Mouse (Mus musculus) layer of hippocampus, adult 9-10 months (tissue): Measurements from ENCODE around the gene Ntf3.

ENCODE experiments used
- DNase-seq: peaks from one replicate; pipeline ENCODE4 v3.0.0; 2022; ENCODE audit warnings: low spot score

Ntf3 gene

DNA sequence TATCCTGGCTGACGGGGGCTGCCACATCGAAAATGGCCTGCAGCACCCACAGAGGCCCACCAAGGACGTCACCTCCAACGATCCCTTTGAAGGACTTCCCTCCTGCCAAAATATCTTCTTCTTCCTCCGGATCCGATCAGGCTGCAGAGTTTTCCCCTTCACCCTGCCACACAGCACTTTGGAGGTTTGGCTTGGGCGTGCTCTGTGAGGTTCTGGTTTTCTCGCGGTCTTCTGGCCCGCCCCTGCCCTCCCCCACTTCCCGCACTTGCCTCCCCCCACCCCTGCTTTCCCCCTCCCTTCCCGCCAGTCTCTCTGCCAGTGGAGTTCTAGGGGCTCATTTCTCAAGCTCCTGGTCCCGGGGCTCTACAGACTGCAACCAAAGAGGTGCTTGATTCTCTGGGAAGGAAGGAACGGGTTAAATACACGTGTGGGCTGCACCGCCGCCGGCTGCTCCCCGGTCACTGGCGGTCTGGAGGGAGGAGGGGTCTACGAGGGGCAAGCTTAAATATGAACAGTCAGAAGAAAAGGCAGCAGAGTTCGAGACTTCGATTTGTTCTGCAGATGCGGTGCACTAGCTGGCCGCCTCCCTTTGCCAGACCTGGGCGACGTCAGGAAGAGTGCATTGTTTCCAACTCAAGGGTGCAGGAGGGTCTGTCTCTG, at the start of gene Ntf3:
TSS of gene Ntf3 (minus strand) at position 363 of the 660 bp plus-strand sequence.
- no peak for DNase-seq

DNA sequence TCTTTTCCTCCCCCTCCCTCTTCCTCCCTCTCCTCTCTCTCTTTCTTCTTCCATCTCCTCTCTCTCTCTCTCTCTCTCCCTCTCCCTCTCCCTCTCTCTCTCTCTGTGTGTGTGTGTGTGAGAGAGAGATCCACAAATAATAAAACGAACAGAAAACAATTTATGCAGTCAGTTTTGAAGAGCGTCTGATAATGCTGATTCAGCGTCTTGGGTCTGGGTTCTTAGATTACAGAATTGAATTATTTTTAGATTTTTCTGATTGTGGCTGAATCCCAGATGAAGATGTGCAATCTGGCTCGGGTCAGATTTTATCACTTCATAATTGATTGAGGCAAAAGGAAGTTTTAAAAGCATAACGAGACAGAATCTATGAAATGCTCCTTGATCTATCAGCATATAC, 46.6 kb upstream of the Ntf3 start:
- no peak for DNase-seq

DNA sequence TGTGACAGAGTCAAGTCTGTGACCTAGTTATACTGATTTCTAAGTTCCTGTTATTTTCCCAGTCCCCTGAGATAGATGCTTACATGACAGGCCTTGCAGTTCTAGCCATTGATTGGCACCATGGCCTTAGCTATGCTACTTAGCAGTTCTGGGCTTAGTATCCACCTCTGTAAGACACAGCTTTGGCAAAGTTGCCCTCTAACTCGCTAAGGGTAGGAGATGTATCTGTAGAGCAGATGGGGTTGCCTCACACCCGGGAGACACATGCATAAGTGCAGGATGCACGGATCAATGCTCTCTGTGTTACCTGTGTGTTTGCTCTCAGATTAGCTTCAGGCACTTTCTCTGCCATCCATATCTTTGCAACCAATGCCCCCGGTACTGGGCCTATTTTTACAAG, 36.7 kb upstream of the Ntf3 start:
- no peak for DNase-seq

DNA sequence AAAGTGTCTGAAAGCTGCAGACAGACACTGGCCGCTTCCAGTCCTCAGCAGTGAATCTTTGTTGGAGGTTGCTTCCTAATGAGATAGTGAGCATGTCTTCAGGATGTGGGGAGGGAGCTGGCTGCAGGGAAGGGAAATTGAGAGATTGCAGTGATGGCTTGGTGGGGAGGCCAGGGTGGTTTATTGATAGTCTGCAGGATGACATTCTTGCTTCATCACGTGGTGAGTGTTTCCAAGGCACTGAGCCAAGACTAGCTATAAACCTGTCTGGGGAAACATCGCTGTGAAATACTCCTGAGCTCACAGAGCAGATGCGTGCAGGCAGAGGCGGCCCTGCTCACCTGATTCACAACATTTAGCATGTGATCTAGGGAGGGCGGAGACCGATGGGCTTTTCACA, 36.2 kb upstream of the Ntf3 start:
- DNase-seq: no peak

DNA sequence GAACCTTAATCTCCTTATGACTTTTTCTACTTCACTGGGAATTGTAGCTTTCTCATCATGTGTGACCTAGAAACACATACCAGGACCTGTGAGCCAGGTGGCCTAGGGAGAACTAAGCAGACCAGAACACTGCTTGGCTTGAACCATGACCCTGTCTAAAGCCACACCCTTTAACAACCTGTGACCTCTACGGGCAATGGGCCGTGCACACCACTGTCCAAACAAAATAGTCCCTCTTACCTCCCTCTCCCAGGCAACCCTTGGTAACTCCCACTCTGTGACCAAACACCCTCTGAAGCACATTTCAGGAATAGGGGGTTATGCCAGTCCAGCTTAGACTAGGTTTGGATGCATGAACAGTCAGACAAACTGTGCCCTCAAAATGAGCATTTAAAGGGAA, 35.0 kb upstream of the Ntf3 start:
- no peak for DNase-seq

DNA sequence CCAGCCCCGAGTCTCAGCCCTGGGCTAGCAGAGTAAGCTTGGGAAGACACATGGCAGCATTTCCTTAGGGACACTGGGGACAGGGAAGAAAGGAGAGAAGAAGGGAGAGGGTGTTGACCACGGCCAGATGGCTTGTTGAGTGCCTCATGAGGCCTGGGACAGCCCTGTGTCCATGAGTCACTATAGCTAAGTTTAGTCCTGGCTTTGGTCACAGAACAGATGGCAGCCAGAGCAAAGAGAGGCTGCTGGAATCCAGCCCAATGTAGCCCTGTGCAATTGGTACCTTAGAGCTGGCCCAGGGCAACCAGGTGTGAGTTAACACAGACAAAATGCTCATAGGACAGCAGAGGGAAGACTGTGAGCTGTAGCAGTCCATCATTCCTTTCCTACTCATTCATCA, 33.2 kb upstream of the Ntf3 start:
- no peak for DNase-seq

DNA sequence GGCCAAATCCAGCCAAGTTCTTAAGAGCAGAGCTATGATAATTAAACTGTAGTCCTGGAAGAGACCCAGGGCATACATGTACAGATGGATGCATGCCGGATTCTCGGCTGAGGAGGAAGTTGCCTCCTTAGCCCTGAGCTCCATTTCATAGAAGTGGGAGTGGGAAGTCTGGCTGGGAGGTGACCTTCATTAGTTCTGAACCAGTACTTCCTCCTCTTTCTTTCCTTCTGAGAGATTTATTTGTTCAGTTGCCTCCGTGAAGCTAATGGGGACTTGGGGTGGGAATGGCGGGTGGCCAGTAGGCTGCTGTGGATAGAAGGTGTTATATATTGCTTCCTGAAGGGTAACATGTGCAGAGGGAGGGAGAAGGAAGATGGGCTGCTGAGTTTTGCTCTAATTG, 28.1 kb upstream of the Ntf3 start:
- no peak for DNase-seq

DNA sequence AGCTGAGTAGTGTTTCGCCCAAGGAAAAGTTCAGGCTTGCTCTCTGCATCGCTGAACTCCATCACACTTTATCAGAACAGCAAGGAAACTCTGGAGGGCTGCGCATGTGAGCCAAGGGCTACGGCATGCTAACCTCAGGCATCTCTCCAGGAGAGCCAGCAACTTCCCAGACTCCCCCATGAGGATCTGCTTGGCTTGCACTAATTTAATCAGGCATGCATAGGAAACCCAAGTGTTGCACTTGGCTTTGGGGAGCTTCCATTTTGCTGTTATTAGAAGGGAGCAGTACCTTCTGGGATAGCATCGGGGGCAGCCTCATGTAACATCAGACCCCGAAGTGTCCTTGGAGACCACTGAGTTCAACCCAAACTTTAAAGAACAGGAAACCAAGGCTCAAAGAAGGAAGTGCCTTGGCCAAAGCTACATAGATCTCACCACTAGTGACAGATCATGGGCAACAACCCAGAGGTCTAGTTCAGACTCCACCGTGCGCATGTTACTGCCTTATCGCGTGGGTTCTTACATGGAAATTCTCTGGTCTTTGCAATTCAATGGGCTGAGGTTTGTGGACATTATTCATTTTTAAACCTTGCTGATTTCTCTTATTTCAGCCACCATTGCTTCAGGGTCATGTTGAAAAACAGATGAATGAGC, 23.6 kb upstream of the Ntf3 start:
- no peak for DNase-seq

DNA sequence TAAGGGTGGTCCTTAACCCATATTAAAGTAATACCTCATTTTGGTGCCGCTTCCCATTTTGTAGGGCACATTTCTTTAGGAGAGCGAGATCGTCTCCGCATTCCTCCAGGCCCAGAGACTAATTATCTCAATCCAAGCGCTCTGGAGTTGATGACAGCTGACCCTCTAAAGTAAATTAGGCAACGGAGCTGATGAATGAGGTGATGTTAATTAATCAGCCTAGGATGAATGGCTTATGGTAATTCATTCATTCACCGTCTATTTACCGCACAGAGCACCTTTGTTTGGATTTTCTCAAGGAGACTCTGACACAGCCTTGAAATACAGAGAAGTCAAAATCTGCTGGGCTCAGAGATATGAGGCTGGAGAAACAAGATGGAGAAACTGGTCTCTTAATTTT, 20.7 kb upstream of the Ntf3 start:
- no peak for DNase-seq

DNA sequence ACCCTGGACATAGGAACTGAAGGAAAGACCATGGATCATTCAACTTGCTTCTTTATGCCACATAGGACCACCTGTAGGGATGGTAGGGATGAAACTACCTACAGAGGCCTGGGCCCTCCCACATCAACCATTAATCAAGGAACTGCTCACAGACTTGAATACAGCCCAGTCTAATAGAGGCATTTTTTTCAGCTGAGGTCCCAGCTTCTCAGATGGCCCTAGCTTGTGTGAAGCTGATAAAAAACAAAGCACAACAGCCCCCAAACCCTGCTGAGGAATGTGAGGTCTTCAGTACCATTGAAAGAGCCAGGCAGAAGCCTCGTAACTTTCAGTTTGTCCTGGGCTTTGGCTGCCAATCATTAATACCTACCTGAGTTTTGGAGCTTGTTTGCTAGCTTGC, 19.4 kb upstream of the Ntf3 start:
- DNase-seq: no peak

DNA sequence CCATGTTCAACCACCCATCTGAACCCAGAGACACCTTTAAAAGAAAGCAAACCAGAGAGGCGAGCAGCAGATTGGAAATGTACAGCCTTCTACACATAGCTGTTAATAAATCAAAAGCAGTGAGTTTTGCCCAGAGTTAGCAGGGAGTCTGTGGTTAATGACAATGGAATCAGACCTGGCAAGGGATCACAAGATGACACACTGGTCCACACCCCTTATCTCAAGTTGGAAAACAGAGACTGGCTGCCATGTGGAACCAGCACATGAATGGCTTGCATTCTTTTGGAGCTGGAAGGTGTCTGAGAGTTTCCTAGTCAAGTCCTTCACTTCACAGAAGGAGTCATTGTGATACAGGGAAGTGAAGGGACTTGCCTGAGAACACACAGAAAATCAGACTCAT, 5.4 kb upstream of the Ntf3 start:
- DNase-seq: no peak

DNA sequence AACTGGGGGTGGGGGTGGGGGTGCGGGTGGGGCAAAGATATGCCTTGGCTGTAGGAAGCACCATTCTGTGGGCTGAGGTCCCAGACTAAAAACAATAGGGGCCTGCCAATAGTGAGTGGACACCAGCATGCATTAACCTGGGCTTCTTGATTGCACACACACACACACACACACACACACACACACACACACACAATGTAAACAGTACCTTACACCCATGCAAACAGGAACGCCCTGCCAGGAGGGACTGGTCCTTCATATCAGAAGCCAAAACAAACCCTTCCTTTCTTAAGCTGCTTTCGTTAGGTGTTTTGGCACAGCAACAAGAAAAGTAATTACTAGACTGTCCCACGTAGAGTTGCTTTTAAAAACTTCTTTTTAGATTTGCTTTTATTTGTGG, 4.1 kb upstream of the Ntf3 start:
- no peak for DNase-seq

DNA sequence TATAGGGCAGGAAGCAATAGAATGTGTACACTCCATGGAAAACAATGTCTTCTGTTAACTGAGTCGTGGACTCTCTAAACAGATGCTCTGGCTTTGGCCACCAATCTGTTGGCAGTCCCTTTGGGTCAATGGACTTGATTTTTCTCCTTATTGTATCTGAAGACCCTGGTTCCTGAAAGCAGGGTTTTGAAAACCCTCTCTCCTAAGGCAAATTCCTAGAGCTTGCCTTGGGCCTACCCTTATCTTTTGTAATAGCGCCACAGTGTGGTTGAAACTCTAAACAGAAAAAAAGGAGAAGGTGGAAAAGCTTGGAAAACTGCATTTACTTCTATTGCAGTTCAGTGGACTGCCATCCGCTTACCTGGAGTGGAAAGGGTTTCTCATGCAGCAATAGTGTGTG, 1.0 kb upstream of the Ntf3 start:
- peak; percentile 66 for DNase-seq

DNA sequence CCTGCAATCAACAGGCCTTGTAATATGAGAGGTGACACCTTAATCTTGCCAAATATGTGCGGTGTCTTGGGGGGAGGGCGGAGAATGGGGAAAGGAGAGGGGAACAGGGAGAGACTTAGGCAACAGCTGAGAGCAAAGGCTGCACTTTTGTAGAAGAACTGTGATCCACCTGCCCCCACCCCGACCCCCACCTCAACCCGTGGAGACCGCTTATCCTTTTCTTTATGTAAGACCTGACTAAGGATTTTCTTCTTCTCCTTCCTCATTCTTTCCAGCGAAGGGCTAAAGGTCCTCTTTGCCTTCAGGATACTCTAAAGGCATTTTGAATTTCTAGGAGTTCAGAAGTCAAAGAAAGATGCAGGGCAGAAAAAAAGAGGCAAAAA, 489 bp upstream of the Ntf3 start:
- no peak for DNase-seq

DNA sequence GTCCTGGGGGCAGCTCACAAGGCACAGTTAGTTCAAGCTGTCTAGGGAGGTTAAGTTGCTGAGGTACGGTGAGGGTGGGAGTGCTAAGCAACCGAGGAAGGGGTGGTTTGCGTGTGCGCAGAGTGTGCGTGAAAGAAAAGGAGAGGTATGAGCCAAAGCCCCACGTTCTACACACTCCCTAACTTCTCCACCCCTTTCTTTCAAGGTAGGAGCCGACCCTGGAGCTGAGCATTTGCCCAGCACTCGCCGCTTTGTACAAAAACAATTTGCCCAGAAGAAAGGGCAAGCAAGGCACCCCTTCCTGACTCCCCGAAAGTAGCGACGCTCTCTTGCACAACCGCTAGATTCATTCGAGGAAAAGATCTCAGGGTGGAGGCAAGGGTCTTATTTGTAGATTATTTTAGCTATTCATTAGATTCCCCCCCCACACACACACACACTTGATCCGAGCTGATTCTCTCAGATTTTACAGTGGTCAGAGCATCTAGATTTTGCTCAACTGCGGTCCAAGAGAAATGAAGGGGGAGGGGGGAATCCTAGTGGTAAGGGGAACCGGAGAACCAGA, 1.0 kb downstream of the Ntf3 start:
- no peak for DNase-seq

DNA sequence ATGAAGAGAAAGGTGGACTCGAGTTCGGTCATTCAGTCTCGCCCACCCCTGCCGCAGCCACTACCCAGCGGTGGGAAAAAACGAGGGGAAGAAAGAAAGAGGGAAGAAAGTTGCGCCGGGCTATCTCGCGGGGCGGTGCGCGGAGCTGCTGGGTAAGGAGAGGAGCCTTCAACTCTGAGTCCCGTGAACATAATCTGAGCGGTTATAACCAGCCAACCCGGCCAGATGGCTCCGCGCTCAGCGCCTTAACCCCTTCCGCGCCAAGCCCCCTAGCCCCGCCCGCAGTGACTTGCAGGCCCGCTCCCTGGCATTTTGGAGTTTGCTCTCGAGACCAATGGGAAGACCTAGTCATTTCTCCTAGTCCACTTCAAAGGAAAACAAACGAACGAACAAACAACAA, 1.9 kb downstream of the Ntf3 start:
- no peak for DNase-seq

DNA sequence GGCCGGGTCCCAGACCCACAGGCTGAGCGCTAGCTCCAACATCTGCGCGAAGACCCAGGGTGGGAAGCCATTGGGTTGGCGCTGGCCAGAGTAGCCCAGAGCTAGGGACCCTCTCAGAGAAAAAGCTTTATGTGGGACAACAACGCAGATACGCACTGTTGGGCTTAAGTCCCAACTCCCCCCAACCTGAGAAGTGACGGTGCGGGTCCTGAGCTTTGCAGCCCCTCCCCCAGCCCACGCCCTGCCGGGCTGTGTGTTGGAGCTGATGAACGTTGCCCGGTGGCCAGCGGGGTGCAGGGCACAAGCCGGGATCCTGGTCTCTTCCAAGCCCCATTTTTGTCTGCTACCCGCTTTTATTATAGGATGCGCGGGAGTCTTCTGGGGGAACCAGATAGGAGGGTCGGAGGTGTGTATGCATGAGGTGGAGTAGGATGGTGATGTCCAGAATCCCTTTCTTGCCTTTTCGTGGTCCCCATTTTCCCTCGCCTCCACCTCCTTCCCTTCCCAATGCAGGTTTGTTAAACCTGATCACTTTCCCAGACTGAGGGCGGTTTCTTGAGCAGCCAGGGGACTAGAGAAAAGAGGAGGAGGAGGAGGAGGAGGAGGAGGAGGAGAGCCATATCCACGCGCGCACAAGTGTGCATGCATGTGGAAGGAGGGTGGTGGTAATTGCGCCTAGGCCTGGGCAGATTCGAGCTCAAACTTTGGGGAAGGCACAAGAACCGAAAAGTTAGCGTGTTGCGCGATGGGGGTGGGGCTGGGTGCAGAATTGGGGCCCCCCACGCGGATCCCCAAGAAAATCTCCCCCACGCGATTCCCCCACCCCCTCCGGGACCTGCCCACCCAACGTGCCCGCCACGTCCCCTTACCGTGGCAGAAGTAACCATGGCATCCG, 2.6 kb downstream of the Ntf3 start:
- no peak for DNase-seq

DNA sequence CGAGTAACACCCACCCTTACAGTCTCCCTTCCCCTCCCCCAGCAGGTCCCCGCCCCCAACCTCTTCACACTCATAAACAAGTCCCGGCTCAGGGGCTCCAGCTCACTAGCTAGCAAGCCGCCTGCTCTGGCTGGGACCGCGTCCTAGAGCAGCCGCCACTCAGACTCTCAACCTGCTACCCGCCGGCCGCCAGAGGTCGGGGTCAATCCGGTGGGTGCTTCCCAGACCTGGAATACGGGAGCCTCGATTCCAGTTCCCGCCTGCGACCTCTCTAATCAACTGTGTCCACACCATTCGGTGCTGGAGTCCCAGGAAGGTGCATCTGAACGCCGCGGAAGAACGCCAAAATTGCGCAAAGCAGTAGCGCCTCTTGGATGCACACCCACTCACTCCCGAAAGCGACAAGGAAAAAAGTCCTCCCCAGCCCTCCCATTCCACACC, 3.5 kb downstream of the Ntf3 start:
- no peak for DNase-seq

DNA sequence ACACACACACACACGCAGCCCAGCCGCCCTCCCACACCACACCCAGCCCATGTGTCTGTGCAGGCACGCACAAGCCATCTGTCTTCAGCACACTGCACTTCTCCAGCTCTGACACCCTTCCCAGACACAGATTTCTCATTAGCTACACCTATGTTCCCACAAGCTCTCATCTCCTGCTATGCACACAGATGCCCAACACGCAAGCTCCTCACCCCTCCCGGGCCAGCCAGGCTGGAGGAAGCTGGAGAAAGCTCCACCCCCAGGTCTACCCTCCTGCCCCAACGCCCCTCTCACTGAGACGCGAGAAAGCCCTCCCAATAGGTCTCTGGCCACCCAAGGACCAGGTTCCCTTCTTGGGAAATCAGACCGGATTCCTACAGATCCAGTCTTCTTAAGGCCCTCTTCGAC, 4.4 kb downstream of the Ntf3 start:
- no peak for DNase-seq

DNA sequence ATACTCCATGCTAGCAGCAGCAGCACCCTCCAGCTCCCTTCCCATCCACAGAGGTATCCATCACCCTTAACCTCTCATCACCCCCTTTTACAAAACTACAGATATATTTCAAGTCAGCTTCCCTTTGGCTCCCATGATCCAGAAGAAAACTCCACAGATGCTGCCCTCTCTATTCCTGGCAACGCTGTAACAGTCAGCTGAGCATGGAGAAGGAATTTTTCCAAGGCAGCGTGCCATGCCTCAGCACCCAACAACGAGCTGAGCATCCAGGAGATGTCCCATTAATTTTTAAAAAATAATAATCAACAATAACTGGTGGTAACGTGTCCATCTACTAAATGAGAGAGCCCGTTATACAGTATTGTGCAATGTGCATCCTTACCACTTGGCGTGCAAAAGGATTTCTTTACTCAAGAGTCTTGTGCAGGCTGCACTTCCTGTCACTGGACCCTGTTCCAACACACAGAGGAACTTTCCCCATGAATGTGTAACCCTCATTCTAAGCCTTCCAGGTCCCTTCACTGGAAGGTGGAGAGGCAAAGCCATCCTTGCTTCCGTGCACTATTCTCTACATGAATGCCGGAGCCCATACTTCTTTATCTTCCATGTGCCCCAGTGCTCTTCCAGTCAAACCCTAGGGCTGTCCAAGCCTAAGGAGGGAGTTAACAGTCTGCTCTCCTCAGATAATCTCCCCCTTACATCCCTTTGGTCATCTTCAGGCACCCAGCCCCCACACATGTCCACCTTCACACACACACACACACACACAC, 5.0 kb downstream of the Ntf3 start:
- no peak for DNase-seq

DNA sequence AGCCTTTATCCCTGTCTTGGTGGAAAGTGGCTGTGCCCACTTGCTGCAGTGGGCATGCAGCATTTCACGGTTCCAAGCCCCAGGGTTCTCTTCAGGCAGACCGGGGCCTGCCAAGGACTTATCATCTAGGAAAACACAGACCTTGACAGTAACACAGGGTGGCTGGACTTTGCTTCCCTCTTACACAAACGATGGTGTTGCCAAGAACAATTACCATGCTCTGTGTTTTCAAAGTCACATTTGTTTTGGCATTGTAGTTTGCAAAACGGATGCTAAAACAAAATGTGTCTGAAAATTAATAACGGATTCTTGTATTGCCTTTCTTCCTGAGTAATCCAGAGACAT, 6.7 kb downstream of the Ntf3 start:
- no peak for DNase-seq
